Mouse (Mus musculus) megakaryocyte, embryonic 14.5 days (primary cell): ENCODE results near the gene Saa2. TPM values are rescaled to one million over a fixed set of nuclear protein-coding genes. Genes with fewer than 3 reads are reported as not detected.
A peak's percentile ranks its signal among the peaks of the same experiment; 100 is the strongest.

Experiments
- H3K27me3 ChIP-seq: replicated peaks from 2 replicates; pipeline ENCODE3; 2012; ENCODE audit warnings: inconsistent platforms
- H3K36me3 ChIP-seq: replicated peaks from 2 replicates; pipeline ENCODE3; 2012; ENCODE audit warnings: low read length, inconsistent platforms, mixed read lengths
- H3K4me1 ChIP-seq: 2 replicates; pipeline ENCODE4 v1.6.1; 2012; ENCODE audit warnings: inconsistent platforms
- H3K4me3 ChIP-seq: replicated peaks from 2 replicates; pipeline ENCODE3; 2012; ENCODE audit warnings: moderate library complexity, mild to moderate bottlenecking, inconsistent platforms
- H3K9me3 ChIP-seq: 2 replicates; pipeline ENCODE4 v1.6.1; 2012; ENCODE audit warnings: inconsistent platforms
- FLI1 ChIP-seq: IDR thresholded peaks from 2 replicates; pipeline ENCODE4 v1.6.1; 2012; ENCODE audit warnings: low read length, inconsistent platforms, mixed read lengths
- GATA1 ChIP-seq: IDR thresholded peaks from 3 replicates; pipeline ENCODE4 v1.6.1; 2012; ENCODE audit warnings: mixed read lengths, low read length, inconsistent platforms, borderline replicate concordance
- polyA plus RNA-seq: library from polyadenylated mRNA; stranded (reverse); fragments of >175 nt; gene quantifications from 2 replicates; pipeline ENCODE4 v1.2.3, GENCODE M21; 2012; ENCODE audit warnings: low replicate concordance; ENCODE audit not compliant: insufficient read depth

The Saa2 gene
- polyA plus RNA-seq, 1 experiment = not detected

- H3K4me1 ChIP-seq = peaks cover 48% of the 10 kb centered on the region
- no peaks in the 10 kb centered on the region for H3K9me3 ChIP-seq
- peaks cover 34% of the 10 kb centered on the region for H3K36me3 ChIP-seq
- TF ChIP-seq GATA1 (no peak), FLI1 (no peak)
- H3K4me3 ChIP-seq = peak overlapping the region; percentile 98
- no peaks in the 10 kb centered on the region for H3K27me3 ChIP-seq
These were observed 45.2 kb downstream of the Saa2 start for GRCm38 (mm10) chr7:46796779-46797178.

Other genes with a start within 250 kb of the Saa2 start
- 2.4 TPM in 1 of 2 replicates, not detected in the other for gene Sergef, start 112.0 kb upstream of the Saa2 start, polyA plus RNA-seq
- gene Tph1, start 79.3 kb upstream of the Saa2 start, polyA plus RNA-seq = 0.11 TPM in 1 of 2 replicates, not detected in the other
- 2.7 TPM in 1 of 2 replicates, not detected in the other for gene Saal1, start 41.1 kb upstream of the Saa2 start, polyA plus RNA-seq
- 99.8 TPM in 1 of 2 replicates, not detected in the other for gene Saa3, start 36.1 kb upstream of the Saa2 start, polyA plus RNA-seq
- gene Saa4, start 19.2 kb upstream of the Saa2 start, polyA plus RNA-seq = not detected in 2 replicates
- not detected in 2 replicates for gene Saa1, start 8.8 kb upstream of the Saa2 start, polyA plus RNA-seq
- 0.49 and 1.0 TPM in 2 replicates for gene Hps5, start 44.3 kb downstream of the Saa2 start, polyA plus RNA-seq
- gene Gtf2h1, start 44.3 kb downstream of the Saa2 start, polyA plus RNA-seq = 14.5 and 19.9 TPM in 2 replicates
- 1,655 and 1,832 TPM in 2 replicates for gene Ldha, start 89.7 kb downstream of the Saa2 start, polyA plus RNA-seq
- gene Ldhc, start 109.4 kb downstream of the Saa2 start, polyA plus RNA-seq = 0.35 TPM in 1 of 2 replicates, not detected in the other
- gene Tsg101, start 168.2 kb downstream of the Saa2 start, polyA plus RNA-seq = 23.2 and 42.8 TPM in 2 replicates
- 0.04 TPM in 1 of 2 replicates, not detected in the other for gene Uevld, start 206.7 kb downstream of the Saa2 start, polyA plus RNA-seq
- gene Gm9999, start 231.8 kb downstream of the Saa2 start, polyA plus RNA-seq = not detected in 2 replicates